Mouse (Mus musculus) embryonic facial prominence, embryonic 12.5 days (tissue): Measurements from ENCODE around the gene Lrrc28. TPM values are rescaled to one million over a fixed set of nuclear protein-coding genes. Genes with fewer than 3 reads are reported as not detected.

Source experiments
- ATAC-seq: fragments of 200-750 bp; cut with Nextera tagmentation; 2 replicates; pipeline ENCODE4 v1.8.0; 2017; ENCODE audit not compliant: insufficient number of reproducible peaks, insufficient read depth, low FRiP score, low TSS enrichment
- H3K27ac ChIP-seq: fragments of 300-500 bp; sonication (generic); 2 replicates; pipeline ENCODE4 v1.5.1; 2016; ENCODE audit warnings: mild to moderate bottlenecking
- H3K27me3 ChIP-seq: fragments of 300-500 bp; sonication (generic); 2 replicates; pipeline ENCODE4 v1.6.1; 2016; ENCODE audit warnings: mild to moderate bottlenecking, moderate library complexity
- H3K36me3 ChIP-seq: fragments of 300-500 bp; sonication (generic); 2 replicates; pipeline ENCODE4 v1.6.1; 2016; ENCODE audit warnings: mild to moderate bottlenecking
- H3K4me1 ChIP-seq: fragments of 300-500 bp; sonication (generic); 2 replicates; pipeline ENCODE4 v1.6.1; 2016
- H3K4me2 ChIP-seq: fragments of 300-500 bp; sonication (generic); replicated peaks from 2 replicates; pipeline ENCODE4 v1.6.1; 2016; ENCODE audit warnings: mild to moderate bottlenecking, moderate library complexity
- H3K4me3 ChIP-seq: fragments of 300-500 bp; sonication (generic); 2 replicates; pipeline ENCODE4 v1.5.1; 2016; ENCODE audit warnings: mild to moderate bottlenecking
- H3K9ac ChIP-seq: fragments of 300-500 bp; sonication (generic); 2 replicates; pipeline ENCODE4 v1.6.1; 2016; ENCODE audit warnings: mild to moderate bottlenecking, moderate library complexity
- H3K9me3 ChIP-seq: fragments of 300-500 bp; sonication (generic); 2 replicates; pipeline ENCODE4 v1.6.1; 2016; ENCODE audit warnings: mild to moderate bottlenecking, moderate library complexity
- WGBS: fragments of 180-500 bp; shearing (Covaris S2); methylation state at CpG from one replicate; pipeline ENCODE4 v1.1.7; 2016; 5-methylcytosine and 5-hydroxymethylcytosine counted together
- polyA plus RNA-seq: library from polyadenylated mRNA; unstranded; fragments of >200 nt; fragmentation: Nextera tagmentation; extraction: Ambion mirVana; gene quantifications from 2 replicates; pipeline ENCODE4 v1.2.1, GENCODE M21; 2016

Lrrc28 gene
- polyA plus RNA-seq, 1 experiment from 2014 or later = 26.3 TPM

DNA sequence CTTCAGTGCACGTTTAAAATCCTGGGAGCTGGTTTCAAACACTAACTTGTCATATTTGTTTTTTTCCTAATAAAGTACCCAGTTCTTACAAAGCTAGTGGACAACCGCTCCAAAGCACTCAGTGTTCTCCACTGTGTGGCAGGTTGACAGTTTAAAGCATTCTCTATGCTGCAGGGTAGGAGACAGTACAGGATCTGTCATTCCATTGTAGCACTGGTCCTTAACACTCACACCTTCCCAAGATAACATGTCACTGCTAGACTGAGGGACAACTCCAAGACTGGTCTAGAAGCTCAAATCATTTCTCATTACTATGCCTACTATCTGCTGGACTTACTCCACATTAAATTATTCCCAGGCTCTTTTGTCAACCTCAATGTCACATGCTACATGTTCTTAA is 90.2 kb downstream of the Lrrc28 start:
- H3K9me3 ChIP-seq = no peaks in the 10 kb centered on the region
- WGBS = 78% methylated on average over 2 of the region's 2 CpGs
- H3K27ac ChIP-seq = no peak overlapping the region
- no peaks in the 10 kb centered on the region for H3K36me3 ChIP-seq
- H3K9ac ChIP-seq = no peak overlapping the region
- H3K4me1 ChIP-seq = no peaks in the 10 kb centered on the region
- no peak for ATAC-seq
- H3K27me3 ChIP-seq = no peaks in the 10 kb centered on the region
- no peak overlapping the region for H3K4me3 ChIP-seq
- no peak overlapping the region for H3K4me2 ChIP-seq

DNA sequence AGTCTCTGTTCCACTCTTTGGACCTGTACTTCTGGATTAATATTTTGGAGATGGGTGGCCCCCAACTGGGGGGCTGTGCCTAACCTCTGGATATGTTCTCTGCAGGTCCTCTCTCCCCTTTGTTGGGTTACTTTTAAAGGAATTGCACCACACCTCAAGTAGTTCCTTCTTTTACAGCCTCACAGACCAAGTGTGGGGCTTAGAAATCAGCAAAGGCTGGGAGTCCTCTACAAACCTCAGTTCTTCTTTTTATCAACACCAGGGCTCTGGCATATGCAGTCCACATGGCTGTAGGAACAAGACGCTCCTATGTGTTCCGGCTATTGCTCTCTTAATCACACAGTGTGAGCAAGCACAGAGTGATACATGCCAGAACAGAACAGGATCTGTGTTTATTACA is 93.8 kb downstream of the Lrrc28 start:
- WGBS = 75% methylated on average over 2 of the region's 2 CpGs
- ATAC-seq = no peak
- no peaks in the 10 kb centered on the region for H3K9me3 ChIP-seq
- no peak overlapping the region for H3K4me2 ChIP-seq
- H3K4me3 ChIP-seq = no peak overlapping the region
- no peak overlapping the region for H3K9ac ChIP-seq
- no peaks in the 10 kb centered on the region for H3K27me3 ChIP-seq
- no peak overlapping the region for H3K27ac ChIP-seq
- no peaks in the 10 kb centered on the region for H3K36me3 ChIP-seq
- H3K4me1 ChIP-seq = peaks cover 4% of the 10 kb centered on the region; the same call in 1 of the 2 replicates

DNA sequence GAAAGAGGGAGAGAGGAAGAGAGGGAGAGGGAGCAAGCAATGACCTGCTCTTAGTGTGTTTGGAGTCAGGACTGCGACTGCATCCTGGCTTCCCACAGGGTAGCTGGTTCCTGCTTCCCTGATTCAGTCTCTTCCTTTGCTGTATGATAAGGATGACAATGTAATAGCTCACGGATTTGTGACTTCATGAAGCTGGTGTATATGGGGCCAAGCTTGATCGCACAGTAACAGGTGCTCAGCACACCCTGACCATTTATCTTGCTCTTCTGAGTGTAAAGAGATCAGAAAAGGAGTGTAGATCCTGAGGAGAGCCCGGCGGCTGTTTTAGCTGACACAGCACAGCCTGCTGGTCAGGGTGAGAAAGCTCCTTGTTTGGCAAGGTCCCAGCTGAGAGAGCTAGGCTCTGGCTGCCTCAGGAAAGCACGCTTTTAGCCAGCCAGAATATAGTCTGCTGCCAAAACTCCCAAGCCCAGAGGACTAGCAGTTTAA is 96.0 kb downstream of the Lrrc28 start:
- Histone ChIP-seq H3K27me3 (no peaks in the 10 kb centered on the region), H3K9ac (no peak overlapping the region), H3K9me3 (no peaks in the 10 kb centered on the region), H3K4me2 (no peak overlapping the region), H3K4me3 (no peak overlapping the region), H3K27ac (no peak overlapping the region), H3K36me3 (no peaks in the 10 kb centered on the region), H3K4me1 (peaks cover 4% of the 10 kb centered on the region; the same call in 1 of the 2 replicates)
- ATAC-seq = no peak
- WGBS = 26% methylated on average over 6 of the region's 6 CpGs

DNA sequence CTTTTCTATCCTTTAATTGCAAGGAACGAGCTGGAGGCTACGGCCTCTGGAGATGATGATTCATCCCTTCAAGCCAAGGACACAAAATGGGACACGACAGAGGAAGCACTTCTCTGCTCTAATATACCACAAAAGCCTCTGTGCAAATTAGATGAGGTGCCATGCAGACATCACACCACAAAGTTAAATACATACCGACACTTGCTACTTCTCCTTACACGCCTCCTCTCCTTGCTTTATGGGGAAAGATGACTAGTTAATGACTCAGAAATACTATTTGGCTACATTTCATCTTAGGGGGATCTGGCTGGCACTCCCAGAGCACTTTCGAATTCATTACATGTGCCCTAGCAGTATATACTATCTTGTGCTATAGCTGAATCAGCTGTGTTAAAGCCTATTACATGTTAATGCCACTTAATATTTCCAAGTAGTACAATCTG is 96.4 kb downstream of the Lrrc28 start:
- Histone ChIP-seq H3K9ac (no peak overlapping the region), H3K36me3 (no peaks in the 10 kb centered on the region), H3K4me3 (no peak overlapping the region), H3K4me2 (no peak overlapping the region), H3K27me3 (no peaks in the 10 kb centered on the region), H3K4me1 (peaks cover 6% of the 10 kb centered on the region; the same call in 1 of the 2 replicates), H3K9me3 (no peaks in the 10 kb centered on the region), H3K27ac (no peak overlapping the region)
- no peak for ATAC-seq
- WGBS = 76% methylated on average over 6 of the region's 6 CpGs

DNA sequence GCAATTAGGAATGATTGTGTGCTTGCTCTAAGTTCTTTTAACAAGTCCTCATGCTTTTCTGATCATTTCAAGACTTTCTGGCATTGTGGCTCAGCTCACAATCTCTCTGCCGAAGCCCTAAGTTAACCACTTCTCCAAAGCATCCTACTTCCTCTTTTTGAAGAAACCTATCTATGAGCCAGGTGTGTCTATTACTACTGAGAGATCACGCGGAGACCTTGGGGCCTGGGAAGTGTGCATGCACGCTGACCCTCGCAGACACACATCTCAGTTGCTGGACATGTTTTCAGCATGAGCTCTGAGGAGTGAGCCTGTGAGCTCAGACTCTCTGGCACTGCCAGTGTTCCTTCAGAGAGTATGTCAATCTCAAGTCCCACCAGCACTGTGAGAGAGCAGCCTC is 98.8 kb downstream of the Lrrc28 start:
- Histone ChIP-seq H3K9ac (no peak overlapping the region), H3K4me1 (peaks cover 7% of the 10 kb centered on the region; the same call in 1 of the 2 replicates), H3K36me3 (no peaks in the 10 kb centered on the region), H3K4me3 (no peak overlapping the region), H3K27me3 (no peaks in the 10 kb centered on the region), H3K27ac (no peak overlapping the region), H3K4me2 (no peak overlapping the region), H3K9me3 (no peaks in the 10 kb centered on the region)
- no peak for ATAC-seq
- WGBS = 83% methylated on average over 5 of the region's 5 CpGs

DNA sequence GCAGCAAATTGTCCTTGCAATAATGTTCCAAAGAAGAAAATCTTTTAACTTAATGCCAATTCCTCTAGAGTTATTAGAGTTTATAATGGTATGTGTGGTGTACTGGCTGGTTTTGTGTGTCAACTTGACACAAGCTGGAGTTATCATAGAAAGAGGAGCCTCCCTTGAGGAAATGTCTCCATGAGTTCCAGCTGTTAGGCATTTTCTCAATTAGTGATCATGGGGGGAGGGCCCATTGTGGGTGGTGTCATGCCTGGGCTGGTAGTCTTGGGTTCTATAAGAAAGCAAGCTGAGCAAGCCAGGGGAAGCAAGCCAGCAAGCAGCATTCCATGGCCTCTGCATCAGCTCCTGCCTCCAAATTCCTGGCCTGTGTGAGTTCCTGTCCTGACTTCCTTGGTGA is 100.5 kb downstream of the Lrrc28 start:
- H3K27ac ChIP-seq = 0 out of 2 replicates have a peak overlapping the region, but pooled peaks have one; percentile 11
- H3K4me1 ChIP-seq = peaks cover 7% of the 10 kb centered on the region; the same call in 1 of the 2 replicates
- H3K9me3 ChIP-seq = no peaks in the 10 kb centered on the region
- no peak overlapping the region for H3K9ac ChIP-seq
- no peaks in the 10 kb centered on the region for H3K36me3 ChIP-seq
- H3K27me3 ChIP-seq = no peaks in the 10 kb centered on the region
- H3K4me2 ChIP-seq = no peak overlapping the region
- H3K4me3 ChIP-seq = no peak overlapping the region
- ATAC-seq = no peak

DNA sequence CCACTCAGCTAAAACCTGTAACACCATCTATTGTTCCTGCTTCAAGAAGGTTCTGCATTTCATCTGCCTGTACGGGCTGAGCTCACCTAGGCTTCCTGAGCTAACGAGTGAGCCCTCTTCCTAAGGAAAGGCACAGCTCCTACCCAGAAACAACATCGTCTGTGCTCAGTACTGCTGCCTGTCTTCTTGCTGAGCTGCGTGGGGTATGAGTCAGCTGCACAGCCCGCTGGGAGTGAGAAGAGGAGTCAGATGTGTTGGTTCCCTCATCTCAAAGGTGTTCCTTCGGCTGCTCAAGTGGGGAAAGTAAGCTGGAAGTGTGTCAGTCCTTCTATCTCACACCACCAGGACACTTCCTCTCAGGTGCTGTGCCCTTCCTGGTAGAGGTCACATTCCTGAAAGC is 101.4 kb downstream of the Lrrc28 start:
- H3K36me3 ChIP-seq = no peaks in the 10 kb centered on the region

DNA sequence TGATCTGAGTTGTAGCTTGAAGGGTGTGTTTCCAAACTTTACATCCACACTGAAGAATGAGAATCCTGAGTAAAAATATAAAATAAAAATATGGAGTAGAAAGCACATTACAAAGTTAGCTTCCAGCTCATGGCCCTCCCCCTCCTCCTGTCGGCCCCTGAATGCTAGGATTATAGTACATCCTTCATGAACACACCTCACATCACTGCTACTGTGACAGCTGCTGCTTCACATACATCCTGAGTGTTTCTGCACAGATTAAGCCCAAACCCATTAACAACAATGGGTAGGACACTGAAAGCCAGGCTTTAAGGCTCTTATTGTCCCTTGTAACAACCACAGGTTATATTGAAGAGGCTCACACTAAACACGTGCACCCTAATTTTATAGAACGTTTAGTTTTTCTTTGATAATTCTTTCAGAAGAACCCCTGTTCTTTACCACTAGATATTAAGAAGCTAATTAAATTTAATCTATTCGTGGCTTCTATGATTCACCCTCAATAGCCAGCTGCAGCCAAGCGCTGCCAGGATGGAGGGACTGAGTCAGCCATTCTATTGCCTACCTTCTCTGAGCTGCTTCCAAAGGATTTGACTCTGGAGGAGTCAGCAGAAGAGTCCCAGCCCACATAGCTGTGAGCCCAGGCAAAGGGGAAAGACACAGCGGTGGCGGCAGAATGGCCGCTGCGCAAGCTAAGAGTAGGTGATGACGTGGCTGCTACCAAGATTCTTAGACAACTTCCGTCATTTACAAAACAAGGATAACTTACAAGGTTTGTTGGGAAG is 108.3 kb downstream of the Lrrc28 start:
- 90% methylated on average over 11 of the region's 11 CpGs for WGBS

More for the DNA sequence above, 101.4 kb downstream of the Lrrc28 start:
- Histone ChIP-seq H3K9ac (no peak overlapping the region), H3K27me3 (no peaks in the 10 kb centered on the region), H3K9me3 (no peaks in the 10 kb centered on the region), H3K4me1 (peaks cover 2% of the 10 kb centered on the region; the same call in 1 of the 2 replicates), H3K4me3 (no peak overlapping the region), H3K4me2 (no peak overlapping the region), H3K27ac (no peak overlapping the region)
- 72% methylated on average over 6 of the region's 6 CpGs for WGBS
- ATAC-seq = no peak

DNA sequence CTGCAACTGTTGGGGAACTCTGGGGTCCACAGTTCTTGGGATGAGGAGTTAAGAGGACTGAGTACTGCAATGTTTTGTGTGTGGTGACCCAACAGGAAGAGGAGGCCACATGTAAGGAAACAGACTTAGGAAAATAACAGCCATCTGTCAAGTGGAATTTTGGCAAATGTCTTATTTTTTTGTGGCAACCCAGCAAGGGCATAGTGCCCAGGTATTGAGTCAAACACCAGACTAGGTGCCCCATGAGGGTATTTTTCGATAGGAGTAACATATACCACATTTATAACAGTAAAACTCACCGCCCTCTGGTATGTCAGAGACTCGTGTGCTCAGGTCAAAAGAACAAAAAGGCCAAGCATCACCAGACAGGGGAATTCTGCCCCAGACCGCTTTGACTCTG is 109.1 kb downstream of the Lrrc28 start:
- no peaks in the 10 kb centered on the region for H3K36me3 ChIP-seq
- no peak overlapping the region for H3K27ac ChIP-seq
- 71% methylated on average over 4 of the region's 4 CpGs for WGBS
- H3K9ac ChIP-seq = no peak overlapping the region
- no peak for ATAC-seq
- no peak overlapping the region for H3K4me3 ChIP-seq
- H3K9me3 ChIP-seq = no peaks in the 10 kb centered on the region
- no peak overlapping the region for H3K4me2 ChIP-seq
- H3K4me1 ChIP-seq = 0 out of 2 replicates have a peak, but pooled peaks cover under 1% of the 10 kb centered on the region
- no peaks in the 10 kb centered on the region for H3K27me3 ChIP-seq

More for the DNA sequence above, 108.3 kb downstream of the Lrrc28 start:
- H3K27me3 ChIP-seq = no peaks in the 10 kb centered on the region
- no peak for ATAC-seq
- H3K9ac ChIP-seq = no peak overlapping the region
- no peaks in the 10 kb centered on the region for H3K36me3 ChIP-seq
- H3K4me3 ChIP-seq = no peak overlapping the region
- no peaks in the 10 kb centered on the region for H3K4me1 ChIP-seq
- no peak overlapping the region for H3K4me2 ChIP-seq
- no peak overlapping the region for H3K27ac ChIP-seq
- no peaks in the 10 kb centered on the region for H3K9me3 ChIP-seq

DNA sequence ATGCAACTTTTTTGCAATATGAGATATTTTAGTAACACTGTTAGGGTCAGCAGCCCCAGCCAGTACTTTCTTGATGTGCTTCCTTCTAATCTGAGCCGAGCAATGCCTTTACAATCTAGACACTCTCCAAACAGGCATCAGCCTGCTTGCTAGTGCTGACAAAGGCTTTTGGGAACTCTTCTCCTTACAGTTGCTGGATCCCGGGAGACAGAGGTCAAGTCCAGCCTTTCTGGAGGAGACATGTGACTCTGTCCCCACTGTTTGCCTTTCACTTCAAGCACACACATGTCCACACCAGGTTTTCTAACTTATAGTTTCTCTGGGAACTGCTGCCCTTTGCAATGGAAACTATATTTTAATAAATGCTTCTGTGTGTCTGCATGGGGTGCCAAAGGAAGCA is 114.1 kb downstream of the Lrrc28 start:
- no peak overlapping the region for H3K27ac ChIP-seq
- H3K36me3 ChIP-seq = peaks cover 3% of the 10 kb centered on the region; the same call in 1 of the 2 replicates
- ATAC-seq = no peak
- H3K4me1 ChIP-seq = peaks cover 16% of the 10 kb centered on the region; the same call in 1 of the 2 replicates
- no peak overlapping the region for H3K9ac ChIP-seq
- H3K4me3 ChIP-seq = no peak overlapping the region
- no peaks in the 10 kb centered on the region for H3K9me3 ChIP-seq
- H3K4me2 ChIP-seq = no peak overlapping the region
- H3K27me3 ChIP-seq = no peaks in the 10 kb centered on the region
- 59% methylated on average over 2 of the region's 2 CpGs for WGBS

DNA sequence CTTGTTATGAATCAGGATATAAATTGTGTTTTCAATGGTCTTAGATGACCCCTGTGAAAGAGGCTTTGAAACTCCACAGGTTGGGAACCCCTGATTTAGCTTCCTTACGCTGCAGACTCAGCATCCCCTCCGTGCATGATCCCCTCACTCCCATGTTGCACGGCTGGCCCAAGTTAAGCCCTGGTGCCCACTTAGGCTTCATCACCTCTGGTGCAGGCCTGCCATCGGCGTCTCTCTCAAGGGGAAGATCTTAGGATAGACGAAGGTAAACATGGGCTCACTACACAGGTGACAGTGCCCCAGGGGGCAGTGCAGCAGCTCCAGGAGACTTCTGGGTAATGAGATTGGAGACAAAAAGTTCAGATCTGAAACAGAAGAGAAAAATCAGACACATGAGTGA is 115.7 kb downstream of the Lrrc28 start:
- Histone ChIP-seq H3K4me2 (no peak overlapping the region), H3K4me1 (peaks cover 16% of the 10 kb centered on the region; the same call in 1 of the 2 replicates), H3K9me3 (no peaks in the 10 kb centered on the region), H3K27ac (no peak overlapping the region), H3K9ac (no peak overlapping the region), H3K36me3 (peaks cover 3% of the 10 kb centered on the region; the same call in 1 of the 2 replicates), H3K27me3 (no peaks in the 10 kb centered on the region), H3K4me3 (no peak overlapping the region)
- no peak for ATAC-seq
- 77% methylated on average over 6 of the region's 6 CpGs for WGBS

DNA sequence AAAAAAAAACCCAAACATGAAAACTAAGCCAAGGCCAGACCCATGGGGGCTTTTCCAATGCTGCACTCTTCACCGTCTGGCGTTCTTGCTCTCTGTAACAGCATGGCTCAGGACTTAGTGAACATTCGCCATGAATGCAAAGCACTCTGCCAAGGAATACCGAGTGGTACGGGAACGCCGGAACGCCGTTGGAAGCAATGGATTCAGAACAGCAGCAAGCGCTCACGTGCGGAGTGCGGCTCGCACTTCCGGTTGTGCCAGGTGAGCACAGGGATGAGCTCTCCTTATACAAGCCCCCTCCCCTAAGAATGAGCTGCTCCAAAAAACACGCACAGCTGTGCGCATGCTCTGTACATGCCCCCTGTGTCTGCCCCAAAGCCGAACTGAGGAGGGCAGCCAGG is 116.2 kb downstream of the Lrrc28 start:
- H3K27ac ChIP-seq = no peak overlapping the region
- no peaks in the 10 kb centered on the region for H3K9me3 ChIP-seq
- H3K36me3 ChIP-seq = peaks cover 3% of the 10 kb centered on the region; the same call in 1 of the 2 replicates
- H3K9ac ChIP-seq = no peak overlapping the region
- H3K4me1 ChIP-seq = peaks cover 16% of the 10 kb centered on the region; the same call in 1 of the 2 replicates
- no peak for ATAC-seq
- no peaks in the 10 kb centered on the region for H3K27me3 ChIP-seq
- H3K4me2 ChIP-seq = no peak overlapping the region
- 91% methylated on average over 18 of the region's 18 CpGs for WGBS
- no peak overlapping the region for H3K4me3 ChIP-seq
